Mouse (Mus musculus): ENCODE measurements around the gene Acot7. TPM values are rescaled to one million over a fixed set of nuclear protein-coding genes. Genes with fewer than 3 reads are reported as not detected.
A peak's percentile ranks its signal among the peaks of the same experiment; 100 is the strongest.

The Acot7 gene
- polyA plus RNA-seq, 1 experiment: not detected

DNA sequence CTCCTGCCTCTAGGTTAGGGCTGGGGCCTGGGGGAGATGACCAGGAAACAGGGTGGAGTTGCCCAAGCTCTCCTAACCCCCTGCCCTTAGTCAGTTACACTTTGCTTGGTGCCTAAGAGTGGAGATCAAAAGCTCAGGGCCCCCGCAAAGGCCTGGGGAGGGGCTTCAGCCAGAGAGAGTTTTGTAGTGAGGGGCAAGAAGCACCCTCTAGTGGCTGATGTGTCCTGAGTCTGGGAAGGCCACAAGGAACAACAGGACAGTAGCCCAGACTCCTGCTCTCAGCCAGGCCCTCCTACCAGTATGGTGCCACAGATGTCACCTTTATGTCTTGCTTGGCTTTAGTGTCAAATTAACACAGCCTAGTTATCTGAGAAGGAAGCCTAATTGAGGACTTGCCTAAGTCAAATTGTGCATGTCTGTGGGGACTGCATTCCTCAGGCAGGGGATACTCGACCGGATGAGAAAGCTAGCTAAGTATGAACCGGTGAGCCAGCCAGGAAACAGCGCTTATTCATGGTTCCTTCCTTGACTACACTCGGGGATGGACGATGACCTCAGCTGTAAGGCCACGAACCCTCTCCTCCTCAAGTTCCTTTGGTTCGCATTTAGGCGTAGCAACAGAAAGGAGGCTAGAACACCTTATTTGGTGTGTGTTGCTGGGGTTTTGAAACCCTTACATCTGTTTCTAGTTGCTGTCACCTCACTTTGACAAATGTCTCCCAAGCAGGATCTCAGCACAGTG is 116.4 kb downstream of the Acot7 start:
- Histone ChIP-seq H3K4me3 (ENCODE audit: insufficient read depth, low read depth, low read length) (no peak overlapping the region), H3K27ac (ENCODE audit: insufficient read depth, low read depth, low read length) (no peak overlapping the region), H3K4me1 (ENCODE audit: control insufficient read depth, insufficient read depth, low read length) (peaks cover 45% of the 10 kb centered on the region)
- TF ChIP-seq CTCF (IDR thresholded peaks at IDR 0.05; ENCODE audit: insufficient read depth, low read depth, low read length): no peak
- TF ChIP-seq POLR2A (IDR thresholded peaks at IDR 0.05; ENCODE audit: insufficient read depth, low read depth, low read length): no peak
- 64% methylated on average over 10 of the region's 10 CpGs for WGBS

DNA sequence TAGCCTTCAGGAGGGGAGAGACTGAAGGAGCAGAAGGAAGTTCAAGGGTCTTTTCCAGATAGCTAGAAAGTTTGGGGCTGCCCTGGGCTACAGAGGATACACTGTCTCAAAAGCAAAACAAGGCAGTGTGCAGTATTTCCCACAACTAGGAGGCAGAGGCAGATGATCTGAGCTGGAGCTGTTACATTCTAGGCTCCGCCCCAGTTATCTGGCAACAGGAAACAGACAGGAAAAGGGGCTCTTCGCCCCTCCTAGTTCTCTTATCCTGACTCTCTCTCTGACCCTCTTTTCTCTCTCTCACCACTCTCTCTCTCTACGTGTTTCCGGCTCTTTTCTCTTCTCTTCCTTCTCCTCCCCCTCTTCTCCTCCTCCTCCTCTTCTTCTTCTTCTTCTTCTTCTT is 118.0 kb downstream of the Acot7 start:
- TF ChIP-seq POLR2A (IDR thresholded peaks at IDR 0.05; ENCODE audit: insufficient read depth, low read depth, low read length) (no peak), CTCF (IDR thresholded peaks at IDR 0.05; ENCODE audit: insufficient read depth, low read depth, low read length) (no peak)
- WGBS: 61% methylated on average over 4 of the region's 4 CpGs
- Histone ChIP-seq H3K4me3 (ENCODE audit: insufficient read depth, low read depth, low read length) (no peak overlapping the region), H3K4me1 (ENCODE audit: control insufficient read depth, insufficient read depth, low read length) (peaks cover 35% of the 10 kb centered on the region), H3K27ac (ENCODE audit: insufficient read depth, low read depth, low read length) (no peak overlapping the region)

GRCm38 (mm10) chr4:152296371-152296770 is 118.4 kb downstream of the Acot7 start:
- TF ChIP-seq POLR2A (IDR thresholded peaks at IDR 0.05; ENCODE audit: insufficient read depth, low read depth, low read length) (no peak), CTCF (IDR thresholded peaks at IDR 0.05; ENCODE audit: insufficient read depth, low read depth, low read length) (no peak)
- H3K4me1 ChIP-seq (ENCODE audit: control insufficient read depth, insufficient read depth, low read length): peaks cover 30% of the 10 kb centered on the region
- H3K4me3 ChIP-seq (ENCODE audit: insufficient read depth, low read depth, low read length): peak overlapping the region; percentile 76
- H3K27ac ChIP-seq (ENCODE audit: insufficient read depth, low read depth, low read length): no peak overlapping the region
- WGBS: 17% methylated on average over 8 of the region's 8 CpGs

- TF ChIP-seq CTCF (IDR thresholded peaks at IDR 0.05; ENCODE audit: insufficient read depth, low read depth, low read length) (no peak), POLR2A (IDR thresholded peaks at IDR 0.05; ENCODE audit: insufficient read depth, low read depth, low read length) (peak; percentile 60; the same call in 1 of the 2 replicates)
- H3K4me1 ChIP-seq (ENCODE audit: control insufficient read depth, insufficient read depth, low read length): peaks cover 24% of the 10 kb centered on the region
- 0 out of 2 replicates have a peak within 1 kb of the TSS, but pooled peaks have one; percentile 14 for H3K27ac ChIP-seq (ENCODE audit: insufficient read depth, low read depth, low read length)
- under 1% methylated on average over 119 of the region's 119 CpGs for whole genome bisulfite sequencing
- peak within 1 kb of the TSS; percentile 95 for H3K4me3 ChIP-seq (ENCODE audit: insufficient read depth, low read depth, low read length)
Measured at GRCm38 (mm10) chr4:152296874-152297861, 119.2 kb downstream of the Acot7 start, which contains the start of gene Icmt. Gene Icmt (plus strand): TSS chr4:152297227.

DNA sequence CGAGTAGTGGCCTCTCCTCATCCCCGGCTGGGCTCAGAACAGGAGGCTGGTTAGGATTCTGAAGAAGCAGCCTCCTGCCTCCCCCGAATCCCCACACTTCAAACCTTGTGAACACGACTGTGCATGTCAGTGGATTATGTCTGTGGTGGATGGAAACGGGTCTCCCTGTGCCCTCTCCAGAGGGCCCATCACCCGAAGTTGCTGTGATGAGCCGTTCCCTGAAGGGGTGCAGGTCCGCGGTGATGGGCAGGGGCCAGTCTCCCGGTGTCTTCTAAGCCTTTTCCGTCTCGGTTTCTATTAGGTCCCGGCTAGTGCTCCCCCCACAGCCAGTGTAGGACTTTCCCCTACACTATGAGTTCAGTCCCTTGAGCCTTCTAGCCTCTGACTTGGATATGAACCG is 120.9 kb downstream of the Acot7 start:
- H3K4me1 ChIP-seq (ENCODE audit: control insufficient read depth, insufficient read depth, low read length): peaks cover 11% of the 10 kb centered on the region
- no peak overlapping the region for H3K27ac ChIP-seq (ENCODE audit: insufficient read depth, low read depth, low read length)
- no peak for TF ChIP-seq CTCF (IDR thresholded peaks at IDR 0.05; ENCODE audit: insufficient read depth, low read depth, low read length)
- 85% methylated on average over 14 of the region's 14 CpGs for WGBS
- no peak overlapping the region for H3K4me3 ChIP-seq (ENCODE audit: insufficient read depth, low read depth, low read length)

DNA sequence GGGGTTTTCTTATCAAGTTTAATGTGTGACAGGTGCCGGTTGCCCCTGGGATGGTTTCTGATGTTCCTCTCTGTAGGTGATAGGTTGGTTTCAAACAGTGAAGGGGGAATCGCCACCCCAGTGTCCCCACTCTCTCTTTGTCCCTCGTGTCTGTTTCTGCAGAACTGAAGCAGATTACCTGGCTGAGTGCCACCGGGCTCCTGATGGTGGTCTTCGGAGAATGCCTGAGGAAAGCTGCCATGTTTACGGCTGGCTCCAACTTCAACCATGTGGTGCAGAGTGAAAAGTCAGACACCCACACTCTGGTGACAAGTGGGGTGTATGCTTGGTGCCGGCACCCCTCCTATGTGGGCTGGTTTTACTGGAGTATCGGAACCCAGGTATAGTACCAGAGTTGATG is 122.4 kb downstream of the Acot7 start:
- 79% methylated on average over 8 of the region's 8 CpGs for WGBS
- TF ChIP-seq CTCF (IDR thresholded peaks at IDR 0.05; ENCODE audit: insufficient read depth, low read depth, low read length): no peak
- TF ChIP-seq POLR2A (IDR thresholded peaks at IDR 0.05; ENCODE audit: insufficient read depth, low read depth, low read length): no peak
- H3K4me3 ChIP-seq (ENCODE audit: insufficient read depth, low read depth, low read length): no peak overlapping the region
- H3K4me1 ChIP-seq (ENCODE audit: control insufficient read depth, insufficient read depth, low read length): peaks cover 12% of the 10 kb centered on the region
- H3K27ac ChIP-seq (ENCODE audit: insufficient read depth, low read depth, low read length): no peak overlapping the region

DNA sequence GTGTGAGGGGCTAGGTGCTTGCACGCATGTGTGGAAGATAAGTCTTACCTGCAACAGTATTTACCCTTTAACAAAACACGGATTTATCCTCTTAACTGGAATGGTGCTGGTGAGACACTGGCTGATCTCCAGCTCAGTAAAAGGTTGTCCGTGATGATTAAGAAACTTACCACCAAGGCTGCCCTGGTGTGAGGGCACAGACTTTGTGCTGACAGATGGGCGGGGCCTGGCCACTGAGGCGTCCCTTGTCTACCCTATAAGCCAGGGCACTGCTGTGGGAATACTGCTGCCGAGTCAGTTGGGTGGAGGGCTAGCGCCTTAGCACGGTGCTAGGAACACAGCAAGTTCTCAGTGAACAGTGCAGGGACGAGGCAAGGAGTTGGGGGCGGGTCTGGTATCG is 124.1 kb downstream of the Acot7 start:
- WGBS: 74% methylated on average over 11 of the region's 11 CpGs
- Histone ChIP-seq H3K4me1 (ENCODE audit: control insufficient read depth, insufficient read depth, low read length) (peaks cover 23% of the 10 kb centered on the region), H3K4me3 (ENCODE audit: insufficient read depth, low read depth, low read length) (no peak overlapping the region), H3K27ac (ENCODE audit: insufficient read depth, low read depth, low read length) (no peak overlapping the region)
- TF ChIP-seq POLR2A (IDR thresholded peaks at IDR 0.05; ENCODE audit: insufficient read depth, low read depth, low read length) (no peak), CTCF (IDR thresholded peaks at IDR 0.05; ENCODE audit: insufficient read depth, low read depth, low read length) (no peak)

GRCm38 (mm10) chr4:152303172-152303571 is 125.2 kb downstream of the Acot7 start:
- Histone ChIP-seq H3K4me1 (ENCODE audit: control insufficient read depth, insufficient read depth, low read length) (peaks cover 30% of the 10 kb centered on the region), H3K4me3 (ENCODE audit: insufficient read depth, low read depth, low read length) (no peak overlapping the region), H3K27ac (ENCODE audit: insufficient read depth, low read depth, low read length) (no peak overlapping the region)
- WGBS: 94% methylated on average over 10 of the region's 10 CpGs
- TF ChIP-seq CTCF (IDR thresholded peaks at IDR 0.05; ENCODE audit: insufficient read depth, low read depth, low read length) (no peak), POLR2A (IDR thresholded peaks at IDR 0.05; ENCODE audit: insufficient read depth, low read depth, low read length) (no peak)

DNA sequence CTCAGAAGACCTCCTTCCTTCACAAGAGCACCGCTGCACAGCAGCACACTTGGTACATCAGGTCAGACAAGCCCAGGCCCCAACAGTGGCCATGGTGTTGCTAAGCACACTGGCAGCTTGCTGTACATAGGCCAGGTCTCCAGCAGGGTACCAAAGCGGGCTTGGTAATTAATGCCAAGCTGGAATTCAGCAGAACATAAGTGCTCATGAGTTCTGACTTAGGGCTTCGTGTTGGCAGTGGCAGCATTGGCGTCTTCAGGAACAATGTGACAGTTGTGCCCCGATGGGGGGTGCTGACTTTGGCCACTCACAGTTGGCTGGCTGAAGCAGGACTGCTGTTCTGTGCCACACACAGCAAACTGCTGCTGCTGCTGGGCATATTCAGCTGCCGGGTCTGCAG is 126.8 kb downstream of the Acot7 start:
- 61% methylated on average over 6 of the region's 6 CpGs for WGBS
- TF ChIP-seq CTCF (IDR thresholded peaks at IDR 0.05; ENCODE audit: insufficient read depth, low read depth, low read length) (no peak), POLR2A (IDR thresholded peaks at IDR 0.05; ENCODE audit: insufficient read depth, low read depth, low read length) (no peak)
- Histone ChIP-seq H3K4me1 (ENCODE audit: control insufficient read depth, insufficient read depth, low read length) (peaks cover 23% of the 10 kb centered on the region), H3K27ac (ENCODE audit: insufficient read depth, low read depth, low read length) (no peak overlapping the region), H3K4me3 (ENCODE audit: insufficient read depth, low read depth, low read length) (no peak overlapping the region)
